Mouse (Mus musculus) cerebellum, adult 2 months (tissue): ENCODE data around the gene Anks1b. TPM values are rescaled to one million over a fixed set of nuclear protein-coding genes. Genes with fewer than 3 reads are reported as not detected.

Experiments used
- DNase-seq, 2 experiments: peaks; one replicate each; pipeline ENCODE4 v3.0.0; 2021
- H3K27ac ChIP-seq: fragments of 200-500 bp; 2 replicates; pipeline ENCODE4 v1.5.1; 2012; ENCODE audit warnings: low read length, control low read depth, inconsistent platforms; ENCODE audit not compliant: insufficient read depth
- H3K27me3 ChIP-seq: fragments of 200-500 bp; 2 replicates; pipeline ENCODE4 v1.6.1; 2012; ENCODE audit warnings: inconsistent platforms, mild to moderate bottlenecking, low read length, moderate library complexity; ENCODE audit not compliant: control insufficient read depth, insufficient read depth
- H3K4me1 ChIP-seq: fragments of 200-500 bp; 2 replicates; pipeline ENCODE4 v1.6.1; 2011; ENCODE audit warnings: low read length; ENCODE audit not compliant: control insufficient read depth, insufficient read depth
- H3K4me3 ChIP-seq: fragments of 200-500 bp; replicated peaks from 2 replicates; pipeline ENCODE3; 2011; ENCODE audit warnings: mild to moderate bottlenecking, low read depth, low read length, control low read depth; ENCODE audit not compliant: insufficient read depth
- CTCF ChIP-seq: fragments of 200-500 bp; IDR thresholded peaks from 2 replicates; pipeline ENCODE4 v1.5.1; 2011; ENCODE audit warnings: low read depth, mild to moderate bottlenecking, control low read depth, low read length, moderate library complexity, borderline replicate concordance; ENCODE audit not compliant: insufficient read depth
- POLR2A ChIP-seq: fragments of 200-500 bp; IDR thresholded peaks from 2 replicates; pipeline ENCODE4 v1.6.1; 2011; ENCODE audit warnings: low read length, control low read depth, borderline replicate concordance; ENCODE audit not compliant: insufficient read depth
- WGBS: fragments of 180-500 bp; shearing (Covaris S2); methylation state at CpG from one replicate; pipeline ENCODE4 v1.1.7; 2018; 5-methylcytosine and 5-hydroxymethylcytosine counted together
- polyA plus RNA-seq: library from polyadenylated mRNA; depleted of rRNA; stranded (reverse); fragments of >200 nt; gene quantifications from 2 replicates; pipeline ENCODE4 v1.2.3, GENCODE M21; 2012

The Anks1b gene
- polyA plus RNA-seq, 1 experiment: 162 TPM

DNA sequence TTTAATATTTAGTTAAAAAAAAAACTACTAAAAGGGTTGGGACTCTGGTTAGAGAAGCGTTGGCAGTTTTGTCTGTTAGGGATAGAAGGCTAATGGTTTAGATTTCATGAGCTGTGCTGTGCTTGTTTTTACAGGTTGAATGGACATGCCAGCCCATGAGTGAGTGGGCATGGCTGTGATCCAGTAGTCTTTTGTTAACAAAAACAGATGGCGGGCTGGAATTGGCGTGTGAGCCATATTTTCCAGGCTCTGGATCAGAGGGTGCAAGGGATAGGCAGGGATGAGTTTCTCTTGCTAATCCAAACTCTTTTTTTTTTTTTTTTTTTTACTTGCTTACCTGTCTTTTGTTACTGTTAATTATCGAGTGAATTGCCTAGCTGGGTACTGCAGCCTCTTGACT is 38.6 kb downstream of the Anks1b start:
- Histone ChIP-seq H3K27me3 (no peaks in the 10 kb centered on the region), H3K27ac (no peak overlapping the region; the same call in 1 of the 2 replicates), H3K4me3 (no peak overlapping the region), H3K4me1 (peaks cover 25% of the 10 kb centered on the region)
- TF ChIP-seq POLR2A (no peak), CTCF (no peak)
- peak; percentile 91 to 97 for DNase-seq
- WGBS: 6% methylated on average over 4 of the region's 4 CpGs

DNA sequence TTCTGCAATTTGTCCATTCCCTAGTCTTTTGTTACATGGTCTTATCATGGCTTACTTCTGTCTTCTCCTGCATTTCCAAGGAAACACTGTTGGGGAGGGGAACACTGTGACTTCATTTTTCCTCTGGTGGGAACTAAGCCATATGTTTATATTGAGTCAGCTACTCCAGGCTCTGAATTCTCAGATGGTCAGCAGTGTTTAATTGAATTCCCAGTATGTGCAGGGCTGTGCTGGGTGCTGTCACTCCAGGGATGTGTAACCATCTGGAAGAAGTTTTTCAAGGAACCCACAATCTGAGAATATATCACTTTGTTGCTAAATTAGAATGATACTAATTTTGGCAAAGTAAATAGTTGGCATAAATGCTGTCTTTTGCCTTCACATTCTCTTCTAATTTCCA is 39.9 kb downstream of the Anks1b start:
- TF ChIP-seq CTCF: no peak
- TF ChIP-seq POLR2A: no peak
- peaks cover 27% of the 10 kb centered on the region for H3K4me1 ChIP-seq
- peak overlapping the region; percentile 34; the same call in 1 of the 2 replicates for H3K27ac ChIP-seq
- DNase-seq: peak in 1 of 2 experiments; percentile 68
- H3K4me3 ChIP-seq: no peak overlapping the region
- H3K27me3 ChIP-seq: no peaks in the 10 kb centered on the region

DNA sequence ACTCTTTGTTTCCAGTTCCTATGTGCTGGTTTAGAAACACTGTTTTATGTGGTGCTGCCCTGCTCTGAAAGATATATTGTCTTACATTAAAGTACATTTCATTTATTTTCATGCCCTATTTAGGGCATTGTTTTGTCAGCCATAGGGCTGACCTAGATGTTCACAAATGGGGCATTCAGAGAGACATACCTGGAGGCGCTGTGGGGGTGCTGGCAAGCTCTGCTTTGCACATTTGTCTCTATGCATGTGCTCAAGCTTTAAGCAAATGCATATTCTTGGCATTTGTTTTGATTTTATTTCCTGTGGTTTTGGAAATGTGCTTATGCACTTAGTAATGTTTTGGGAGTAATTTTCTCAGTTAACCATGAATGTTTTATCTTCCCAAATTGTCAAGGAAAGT is 43.8 kb downstream of the Anks1b start:
- peaks cover 16% of the 10 kb centered on the region for H3K4me1 ChIP-seq
- no peaks in the 10 kb centered on the region for H3K27me3 ChIP-seq
- 13% methylated on average over 1 of the region's 1 CpGs for WGBS
- H3K27ac ChIP-seq: peak overlapping the region; percentile 33; the same call in 1 of the 2 replicates
- peak; percentile 92 to 97 for DNase-seq
- TF ChIP-seq POLR2A (no peak), CTCF (no peak)
- H3K4me3 ChIP-seq: no peak overlapping the region

DNA sequence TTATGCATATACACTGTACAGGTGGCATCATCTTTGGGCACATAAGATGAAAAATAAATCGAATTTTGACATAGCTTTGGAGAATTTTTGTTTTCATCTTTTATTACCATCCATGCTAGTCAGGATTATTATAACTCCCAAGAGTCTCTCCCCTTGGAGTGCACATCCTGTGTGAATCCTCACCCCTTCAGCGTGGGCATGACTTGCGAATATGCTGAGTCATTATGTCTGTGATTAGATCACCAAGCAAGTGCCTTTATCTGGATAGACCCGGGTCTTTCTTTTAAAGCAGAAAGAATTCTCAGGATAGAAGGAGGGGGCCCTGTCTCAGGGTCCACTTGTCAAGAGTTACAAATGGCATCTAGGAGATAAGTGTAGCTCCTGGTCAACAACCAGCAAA is 48.7 kb downstream of the Anks1b start:
- Histone ChIP-seq H3K4me1 (peaks cover 5% of the 10 kb centered on the region; the same call in 1 of the 2 replicates), H3K27me3 (no peaks in the 10 kb centered on the region), H3K27ac (no peak overlapping the region), H3K4me3 (no peak overlapping the region)
- no peak for TF ChIP-seq POLR2A
- no peak for TF ChIP-seq CTCF
- WGBS: 79% methylated on average over 4 of the region's 4 CpGs
- DNase-seq: no peak

DNA sequence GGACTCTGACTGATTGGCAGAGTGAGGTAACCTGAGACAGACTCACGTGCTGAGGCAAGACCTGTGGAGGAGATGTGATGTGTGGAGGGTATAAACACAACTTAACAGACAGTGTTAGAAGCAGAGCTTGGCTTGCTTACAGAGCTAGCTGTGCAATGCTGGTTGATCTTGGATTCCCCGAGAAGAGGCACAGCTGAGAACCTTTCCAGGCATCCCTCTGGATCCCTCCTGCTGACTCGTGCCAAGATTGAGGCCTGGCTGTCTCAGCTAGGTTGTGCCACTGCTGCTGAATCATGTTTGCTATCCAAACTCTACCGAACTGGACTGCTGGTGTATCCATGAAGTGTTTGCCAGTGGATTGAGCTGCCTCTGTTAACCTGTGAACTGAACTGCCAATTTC is 68.9 kb downstream of the Anks1b start:
- TF ChIP-seq CTCF (no peak), POLR2A (no peak)
- Histone ChIP-seq H3K4me1 (peaks cover 8% of the 10 kb centered on the region), H3K27ac (no peak overlapping the region), H3K4me3 (no peak overlapping the region), H3K27me3 (no peaks in the 10 kb centered on the region)
- WGBS: 15% methylated on average over 4 of the region's 4 CpGs
- DNase-seq: peak in 1 of 2 experiments; percentile 48

DNA sequence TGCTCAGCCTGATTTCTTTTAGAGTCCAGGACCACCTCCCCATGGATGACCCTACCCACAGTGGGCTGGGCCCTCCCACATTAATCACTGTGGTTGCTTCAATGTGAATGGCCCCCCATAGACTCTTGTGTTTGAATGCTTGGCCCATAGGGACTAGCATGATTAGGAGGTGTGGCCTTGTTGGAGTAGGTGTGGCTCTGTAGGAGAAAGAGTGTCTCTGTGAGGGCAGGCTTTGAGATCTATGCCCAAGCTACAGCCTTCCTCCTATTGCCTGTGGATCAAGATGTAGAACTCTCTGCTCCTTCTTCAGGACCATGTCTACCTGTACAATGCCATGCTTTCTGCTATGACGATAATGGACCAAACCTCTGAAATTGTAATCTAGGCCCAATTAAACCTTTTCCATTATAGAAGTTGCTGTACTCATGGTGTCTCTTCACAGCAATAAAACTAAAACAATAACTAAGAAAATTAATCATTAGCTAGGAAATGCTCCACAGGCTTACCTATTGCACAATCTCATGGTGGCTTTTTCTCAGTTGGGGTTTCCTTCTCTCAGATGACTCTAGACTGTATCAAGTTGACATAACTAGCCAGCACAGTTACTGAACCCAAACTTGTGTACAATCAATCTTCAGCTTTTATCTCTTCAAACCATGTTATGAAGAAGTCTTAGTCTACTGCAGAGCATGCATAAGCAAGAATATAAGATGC is 73.5 kb downstream of the Anks1b start:
- Histone ChIP-seq H3K4me3 (no peak overlapping the region), H3K4me1 (peaks cover 9% of the 10 kb centered on the region), H3K27me3 (no peaks in the 10 kb centered on the region), H3K27ac (no peak overlapping the region)
- no peak for DNase-seq
- WGBS: 93% methylated on average over 1 of the region's 1 CpGs
- TF ChIP-seq CTCF (no peak), POLR2A (no peak)

DNA sequence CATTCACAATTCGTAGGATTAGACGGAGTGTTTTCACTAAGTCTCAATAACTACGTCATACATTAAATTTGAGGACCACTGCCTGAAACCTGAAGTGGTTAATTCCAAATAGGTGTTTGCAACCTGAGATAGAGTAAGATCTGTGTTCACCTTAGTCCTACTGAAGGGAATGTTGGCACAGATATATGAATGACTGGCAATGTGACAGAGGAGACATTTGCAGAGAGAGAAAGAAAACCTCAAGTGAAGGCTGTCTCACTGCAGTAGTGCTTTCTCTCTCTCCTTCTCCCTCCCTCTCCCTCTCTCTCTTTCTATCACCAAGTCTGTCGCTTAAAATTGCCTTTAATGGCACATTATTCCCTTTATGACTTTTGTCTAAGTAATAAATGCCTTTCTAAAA is 101.1 kb downstream of the Anks1b start:
- Histone ChIP-seq H3K27ac (no peak overlapping the region), H3K4me3 (no peak overlapping the region), H3K4me1 (peaks cover 16% of the 10 kb centered on the region; the same call in 1 of the 2 replicates), H3K27me3 (no peaks in the 10 kb centered on the region)
- TF ChIP-seq CTCF: no peak
- no peak for TF ChIP-seq POLR2A
- 72% methylated on average over 4 of the region's 4 CpGs for WGBS
- DNase-seq: peak in 1 of 2 experiments; percentile 60

DNA sequence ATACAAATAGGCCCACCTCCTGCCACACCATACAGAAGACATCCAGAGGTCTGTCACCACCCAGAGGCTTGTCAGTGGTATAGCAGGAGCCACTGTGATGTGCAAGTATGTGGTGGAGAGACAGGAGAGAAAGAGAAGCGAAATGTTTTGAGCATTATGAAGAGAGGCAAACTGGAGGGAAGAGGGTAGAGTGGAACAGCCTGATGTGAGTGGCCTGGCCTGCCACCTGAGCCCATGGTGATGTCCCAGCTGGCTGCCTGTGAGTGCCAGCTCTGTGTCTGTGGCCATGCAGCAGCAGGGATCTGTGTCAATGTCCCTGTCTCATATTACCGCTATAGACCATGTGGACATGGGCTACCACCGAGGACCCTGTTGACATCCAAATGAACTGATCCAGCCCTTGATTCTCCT is 102.1 kb downstream of the Anks1b start:
- WGBS: 10% methylated on average over 3 of the region's 3 CpGs
- Histone ChIP-seq H3K4me3 (no peak overlapping the region), H3K27me3 (no peaks in the 10 kb centered on the region), H3K27ac (no peak overlapping the region), H3K4me1 (peaks cover 16% of the 10 kb centered on the region; the same call in 1 of the 2 replicates)
- peak; percentile 48 to 60 for DNase-seq
- no peak for TF ChIP-seq POLR2A
- peak; percentile 66 for TF ChIP-seq CTCF
